Mouse (Mus musculus) neural tube, embryonic 11.5 days (tissue): ENCODE data around the gene Hmx2. TPM values are rescaled to one million over a fixed set of nuclear protein-coding genes. Genes with fewer than 3 reads are reported as not detected.

ENCODE experiments used
- ATAC-seq: fragments of 200-750 bp; cut with Nextera tagmentation; 2 replicates; pipeline ENCODE4 v1.8.0; 2017; ENCODE audit warnings: moderate number of reproducible peaks, mild to moderate bottlenecking, moderate TSS enrichment, moderate library complexity; ENCODE audit not compliant: insufficient read depth, low FRiP score, low TSS enrichment
- DNase-seq: peaks from one replicate; pipeline ENCODE4 v3.0.0-alpha.2; 2015; ENCODE audit warnings: low spot score
- H3K27ac ChIP-seq: fragments of 300-500 bp; sonication (generic); 2 replicates; pipeline ENCODE4 v1.5.1; 2014; ENCODE audit warnings: low read depth, mild to moderate bottlenecking, low read length
- H3K27me3 ChIP-seq: fragments of 300-500 bp; sonication (generic); 2 replicates; pipeline ENCODE4 v1.6.1; 2014; ENCODE audit warnings: mild to moderate bottlenecking, low read length, mixed read lengths; ENCODE audit not compliant: control insufficient read depth, insufficient read depth
- H3K36me3 ChIP-seq: fragments of 300-500 bp; sonication (generic); 2 replicates; pipeline ENCODE4 v1.6.1; 2014; ENCODE audit warnings: mild to moderate bottlenecking, low read length, moderate library complexity, mixed read lengths; ENCODE audit not compliant: control insufficient read depth, insufficient read depth
- H3K4me1 ChIP-seq: fragments of 300-500 bp; sonication (generic); 2 replicates; pipeline ENCODE4 v1.6.1; 2014; ENCODE audit warnings: low read length, mixed read lengths; ENCODE audit not compliant: control insufficient read depth, insufficient read depth
- H3K4me2 ChIP-seq: fragments of 300-500 bp; sonication (generic); 2 replicates; pipeline ENCODE4 v1.6.1; 2014; ENCODE audit warnings: low read depth, mild to moderate bottlenecking, moderate library complexity
- H3K4me3 ChIP-seq: fragments of 300-500 bp; sonication (generic); 2 replicates; pipeline ENCODE4 v1.5.1; 2014; ENCODE audit warnings: low read depth, low read length
- H3K9ac ChIP-seq: fragments of 300-500 bp; sonication (generic); 2 replicates; pipeline ENCODE4 v1.6.1; 2014; ENCODE audit warnings: mild to moderate bottlenecking, low read length
- H3K9me3 ChIP-seq: fragments of 300-500 bp; sonication (generic); 2 replicates; pipeline ENCODE4 v1.6.1; 2016; ENCODE audit warnings: low read length; ENCODE audit not compliant: control insufficient read depth
- WGBS: fragments of 180-500 bp; shearing (Covaris S2); extraction: QIAGEN DNeasy Blood & Tissue Kit; methylation state at CpG from one replicate; pipeline ENCODE4 v1.1.7; 2014; 5-methylcytosine and 5-hydroxymethylcytosine counted together
- polyA plus RNA-seq: library from polyadenylated mRNA; unstranded; fragments of >200 nt; fragmentation: Nextera tagmentation; extraction: Ambion mirVana; gene quantifications from 2 replicates; pipeline ENCODE4 v1.2.1, GENCODE M21; 2014

Hmx2 gene
- polyA plus RNA-seq, 1 experiment from 2014 or later, result 1.7 TPM

DNA sequence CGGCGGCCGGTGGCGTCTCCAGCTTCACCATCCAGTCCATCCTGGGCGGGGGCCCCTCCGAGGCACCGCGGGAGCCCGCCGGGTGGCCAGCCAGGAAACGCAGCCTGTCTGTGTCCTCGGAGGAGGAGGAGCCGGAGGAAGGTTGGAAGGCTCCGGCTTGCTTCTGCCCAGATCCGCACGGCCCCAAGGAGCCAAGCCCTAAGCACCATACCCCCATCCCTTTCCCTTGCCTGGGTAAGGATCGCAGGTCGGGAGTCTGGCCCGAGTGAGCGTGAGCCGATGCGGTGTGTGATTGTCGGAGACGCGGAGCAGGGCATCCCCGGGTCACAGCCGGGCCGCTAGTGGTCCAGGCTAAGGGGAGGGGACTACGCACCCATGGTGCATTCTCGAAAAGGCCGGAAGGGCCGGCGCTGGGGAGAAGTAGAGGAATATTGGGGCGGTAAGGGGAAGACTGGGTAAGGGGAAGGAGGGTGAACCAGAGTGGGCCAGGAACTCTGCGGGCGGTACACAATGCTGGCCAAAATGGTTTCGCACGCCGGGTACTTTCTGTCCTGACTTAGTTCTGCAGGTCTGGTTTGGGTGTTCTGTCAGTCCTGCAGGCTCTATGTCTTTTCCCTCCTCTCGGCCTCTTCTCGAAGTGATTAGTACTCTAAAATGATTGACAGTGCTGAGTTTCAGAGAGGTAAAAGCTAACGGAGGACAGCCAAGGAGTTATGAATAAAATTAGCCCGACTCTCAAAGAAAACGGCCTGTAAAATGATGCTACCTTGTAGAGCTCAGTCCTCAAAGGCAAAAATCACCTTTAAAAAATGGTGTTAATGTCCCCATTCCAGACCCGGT is 6.0 kb downstream of the Hmx2 start:
- H3K9ac ChIP-seq, result no peak overlapping the region; the same call in 1 of the 2 replicates
- under 1% methylated on average over 37 of the region's 45 CpGs for whole genome bisulfite sequencing
- H3K4me2 ChIP-seq, result peak overlapping the region; percentile 49
- H3K27me3 ChIP-seq, result peaks cover 92% of the 10 kb centered on the region
- DNase-seq, result peak; percentile 57
- peak; percentile 24 for ATAC-seq
- 0 out of 2 replicates have a peak overlapping the region, but pooled peaks have one; percentile 53 for H3K27ac ChIP-seq
- no peaks in the 10 kb centered on the region for H3K9me3 ChIP-seq
- H3K4me1 ChIP-seq, result peaks cover 11% of the 10 kb centered on the region
- peak overlapping the region; percentile 33 for H3K4me3 ChIP-seq
- H3K36me3 ChIP-seq, result no peaks in the 10 kb centered on the region

DNA sequence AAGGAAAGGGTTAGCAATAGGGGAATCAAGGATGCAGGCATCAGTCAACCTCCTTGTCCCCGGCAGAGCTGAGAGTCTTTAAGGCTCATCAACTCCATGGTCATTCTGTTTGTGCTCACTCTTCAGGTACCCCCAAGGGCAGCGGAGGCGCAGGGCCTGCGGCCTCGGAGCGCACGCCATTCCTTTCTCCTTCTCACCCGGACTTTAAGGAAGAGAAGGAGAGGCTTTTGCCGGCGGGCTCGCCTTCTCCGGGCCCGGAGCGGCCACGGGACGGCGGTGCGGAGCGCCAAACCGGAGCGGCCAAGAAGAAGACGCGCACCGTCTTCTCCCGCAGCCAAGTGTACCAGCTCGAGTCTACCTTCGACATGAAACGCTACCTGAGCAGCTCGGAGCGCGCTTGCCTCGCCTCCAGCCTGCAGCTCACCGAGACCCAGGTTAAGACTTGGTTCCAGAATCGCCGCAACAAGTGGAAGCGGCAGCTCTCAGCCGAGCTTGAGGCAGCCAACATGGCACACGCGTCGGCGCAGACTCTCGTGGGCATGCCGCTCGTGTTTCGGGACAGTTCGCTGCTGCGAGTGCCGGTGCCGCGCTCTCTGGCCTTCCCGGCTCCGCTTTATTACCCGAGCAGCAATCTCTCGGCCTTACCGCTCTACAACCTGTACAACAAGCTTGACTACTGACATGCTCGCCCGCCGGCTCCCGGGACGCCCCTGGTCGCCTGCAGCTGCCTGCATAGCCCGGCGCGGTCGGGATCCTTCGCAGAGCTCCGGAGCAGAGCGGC is 6.9 kb downstream of the Hmx2 start:
- no peaks in the 10 kb centered on the region for H3K9me3 ChIP-seq
- peak overlapping the region; percentile 17 for H3K4me3 ChIP-seq
- H3K4me2 ChIP-seq, result 0 out of 2 replicates have a peak overlapping the region, but pooled peaks have one; percentile 2
- no peaks in the 10 kb centered on the region for H3K36me3 ChIP-seq
- WGBS, result under 1% methylated on average over 68 of the region's 68 CpGs
- no peak for ATAC-seq
- DNase-seq, result peak; percentile 61
- H3K4me1 ChIP-seq, result peaks cover 11% of the 10 kb centered on the region
- no peak overlapping the region for H3K9ac ChIP-seq
- H3K27ac ChIP-seq, result no peak overlapping the region
- H3K27me3 ChIP-seq, result peaks cover 83% of the 10 kb centered on the region

DNA sequence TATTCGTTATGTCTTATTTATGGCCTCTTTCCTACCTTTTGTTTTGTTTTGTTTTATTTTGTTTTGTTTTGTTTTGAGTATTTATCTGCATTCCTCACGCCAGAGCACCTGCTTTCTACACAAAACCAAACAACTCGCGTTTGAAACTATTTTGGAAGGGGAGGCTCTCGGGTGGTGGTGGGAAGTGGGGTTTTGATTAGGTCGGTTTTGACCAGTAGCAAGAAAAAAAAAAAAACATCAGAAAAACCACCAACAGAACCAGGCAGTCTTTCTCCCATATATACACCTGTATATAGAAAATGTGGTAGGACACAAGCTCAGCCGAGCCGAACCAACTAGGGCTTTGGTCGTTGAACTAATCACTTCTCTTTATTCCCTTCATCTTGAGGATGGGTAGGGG is 7.5 kb downstream of the Hmx2 start:
- Histone ChIP-seq H3K27ac (no peak overlapping the region), H3K4me1 (peaks cover 12% of the 10 kb centered on the region), H3K27me3 (peaks cover 77% of the 10 kb centered on the region), H3K4me2 (no peak overlapping the region), H3K9me3 (no peaks in the 10 kb centered on the region), H3K36me3 (no peaks in the 10 kb centered on the region), H3K4me3 (peak overlapping the region; percentile 17; the same call in 1 of the 2 replicates), H3K9ac (no peak overlapping the region)
- ATAC-seq (no peak), DNase-seq (no peak)
- 1% methylated on average over 9 of the region's 9 CpGs for WGBS

DNA sequence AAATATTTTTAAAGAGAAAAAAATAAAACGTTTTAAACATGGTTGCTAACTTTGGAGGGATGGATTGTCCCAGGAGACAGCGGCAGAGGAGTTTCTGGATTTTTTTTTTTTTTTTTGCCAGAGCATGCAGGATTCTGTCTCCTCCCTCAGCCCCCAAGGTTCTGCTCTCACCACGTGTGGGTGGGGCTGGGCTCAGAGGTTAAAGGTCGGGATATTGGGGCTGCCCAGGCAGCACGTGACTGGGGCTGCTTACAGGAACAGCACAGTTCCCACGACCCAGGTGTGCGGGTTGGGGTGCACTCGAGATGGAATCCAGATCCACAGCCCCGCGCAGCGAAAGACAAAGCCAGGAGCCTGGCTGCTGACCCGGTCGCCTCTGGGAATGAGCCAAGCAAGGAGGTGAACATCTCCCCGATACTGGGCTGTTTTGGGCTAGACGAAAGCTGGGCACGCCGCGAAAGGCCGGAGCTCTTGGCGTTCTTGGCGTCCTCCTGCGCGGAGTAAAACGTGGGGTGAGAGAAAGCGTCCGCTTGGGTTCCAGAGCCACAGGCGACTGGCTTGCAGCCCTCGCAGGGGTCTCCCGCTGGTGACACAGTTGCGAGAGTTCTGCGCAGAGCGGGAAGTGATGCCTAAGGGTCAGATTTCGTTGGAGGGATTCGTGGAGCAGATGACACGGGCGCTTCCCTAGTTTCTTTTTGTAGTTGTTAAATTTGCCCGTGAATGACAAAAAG is 8.1 kb downstream of the Hmx2 start:
- ATAC-seq, result no peak
- no peak overlapping the region for H3K27ac ChIP-seq
- peak overlapping the region; percentile 15; the same call in 1 of the 2 replicates for H3K4me3 ChIP-seq
- H3K36me3 ChIP-seq, result no peaks in the 10 kb centered on the region
- peaks cover 71% of the 10 kb centered on the region for H3K27me3 ChIP-seq
- H3K9ac ChIP-seq, result 0 out of 2 replicates have a peak overlapping the region, but pooled peaks have one; percentile 20
- no peaks in the 10 kb centered on the region for H3K9me3 ChIP-seq
- H3K4me1 ChIP-seq, result peaks cover 16% of the 10 kb centered on the region
- H3K4me2 ChIP-seq, result peak overlapping the region; percentile 27
- peak; percentile 51 for DNase-seq
- under 1% methylated on average over 37 of the region's 37 CpGs for WGBS

DNA sequence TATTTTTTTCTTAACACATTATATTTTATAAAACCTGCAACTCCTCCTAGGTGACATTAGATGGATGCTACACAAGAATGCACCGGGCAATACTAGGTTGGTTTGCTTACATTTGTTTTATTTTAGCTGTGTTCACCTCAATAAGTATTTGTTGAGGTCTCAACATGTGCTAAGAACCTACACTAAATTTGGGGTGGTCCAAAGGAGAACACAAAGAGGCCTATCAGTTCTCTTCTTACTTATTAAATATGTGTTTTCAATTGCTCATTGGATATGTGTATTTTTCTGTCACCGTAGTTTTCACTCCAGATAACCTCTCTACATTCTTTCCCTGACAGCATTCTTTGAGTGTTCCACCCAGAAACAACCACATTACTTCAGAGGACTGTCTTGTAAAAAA is 9.2 kb downstream of the Hmx2 start:
- Histone ChIP-seq H3K4me1 (peaks cover 16% of the 10 kb centered on the region), H3K9me3 (no peaks in the 10 kb centered on the region), H3K27me3 (peaks cover 61% of the 10 kb centered on the region), H3K4me2 (no peak overlapping the region), H3K27ac (no peak overlapping the region), H3K4me3 (no peak overlapping the region), H3K36me3 (no peaks in the 10 kb centered on the region), H3K9ac (no peak overlapping the region)
- ATAC-seq, result no peak
- no peak for DNase-seq
- 32% methylated on average over 2 of the region's 2 CpGs for WGBS

DNA sequence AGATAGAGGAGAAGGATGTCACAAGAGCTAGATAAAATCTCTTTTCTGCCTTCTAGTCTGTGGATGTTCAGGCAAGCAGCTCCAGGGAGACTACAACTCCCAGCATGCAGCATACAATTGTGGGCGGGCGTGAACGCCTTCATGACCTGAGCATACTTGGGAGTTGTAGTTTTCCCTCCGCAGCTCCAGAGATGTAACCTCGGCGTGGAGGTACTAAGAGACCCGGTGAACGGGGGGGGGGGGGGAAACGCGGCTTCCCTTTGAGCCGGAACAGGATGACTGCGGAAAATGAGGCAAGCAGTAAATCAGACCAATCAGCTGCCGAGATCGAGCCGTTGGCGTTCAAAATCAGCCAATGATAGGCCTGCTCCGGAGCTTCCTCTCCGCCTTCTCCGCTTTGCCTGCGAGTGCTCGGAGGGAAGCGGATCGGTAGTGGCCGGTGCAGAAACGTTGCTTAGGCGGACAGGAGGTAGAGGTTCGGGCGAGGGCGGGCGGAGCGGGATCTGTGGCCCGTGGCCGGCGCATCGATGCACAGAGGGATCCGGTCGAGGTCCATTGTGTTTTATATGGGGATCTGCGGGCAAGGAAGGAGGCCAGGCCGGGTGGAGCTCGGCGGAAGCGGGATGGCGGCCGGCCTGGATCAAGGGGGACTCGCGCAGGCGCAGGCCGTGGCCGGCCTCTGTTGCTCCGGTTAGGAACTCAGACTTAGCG is 11.6 kb downstream of the Hmx2 start, which contains the start of gene Bub3:
Gene Bub3 (plus strand): TSS at position 237 of the 711 bp plus-strand sequence.
- H3K27ac ChIP-seq, result peak within 1 kb of the TSS; percentile 24
- H3K4me3 ChIP-seq, result peak within 1 kb of the TSS; percentile 80
- ATAC-seq (peak; percentile 88), DNase-seq (peak; percentile 93)
- peaks cover 37% of the 10 kb centered on the region for H3K27me3 ChIP-seq
- no peaks in the 10 kb centered on the region for H3K9me3 ChIP-seq
- under 1% methylated on average over 43 of the region's 51 CpGs for WGBS
- H3K4me2 ChIP-seq, result peak within 1 kb of the TSS; percentile 59
- H3K36me3 ChIP-seq, result 0 out of 2 replicates have a peak, but pooled peaks cover 3% of the 10 kb centered on the region
- peak within 1 kb of the TSS; percentile 89 for H3K9ac ChIP-seq
- peaks cover 11% of the 10 kb centered on the region for H3K4me1 ChIP-seq

DNA sequence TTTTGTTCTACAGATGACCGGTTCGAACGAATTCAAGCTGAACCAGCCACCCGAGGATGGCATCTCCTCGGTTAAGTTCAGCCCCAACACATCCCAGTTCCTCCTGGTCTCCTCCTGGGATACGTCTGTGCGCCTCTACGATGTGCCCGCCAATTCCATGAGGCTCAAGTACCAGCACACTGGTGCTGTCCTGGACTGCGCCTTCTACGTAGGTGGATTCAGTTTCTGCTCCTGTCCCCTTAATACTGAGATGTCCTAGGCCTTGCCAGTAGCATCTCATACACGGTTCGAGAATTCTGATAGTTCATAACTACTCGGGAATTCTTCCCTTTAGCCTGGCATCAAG is 12.1 kb downstream of the Hmx2 start:
- Histone ChIP-seq H3K4me2 (peak overlapping the region; percentile 59), H3K4me1 (peaks cover 7% of the 10 kb centered on the region), H3K36me3 (0 out of 2 replicates have a peak, but pooled peaks cover 3% of the 10 kb centered on the region), H3K9me3 (no peaks in the 10 kb centered on the region), H3K9ac (peak overlapping the region; percentile 89), H3K4me3 (peak overlapping the region; percentile 80), H3K27me3 (peaks cover 31% of the 10 kb centered on the region), H3K27ac (peak overlapping the region; percentile 24)
- DNase-seq (no peak), ATAC-seq (peak; percentile 35)
- under 1% methylated on average over 14 of the region's 14 CpGs for WGBS

DNA sequence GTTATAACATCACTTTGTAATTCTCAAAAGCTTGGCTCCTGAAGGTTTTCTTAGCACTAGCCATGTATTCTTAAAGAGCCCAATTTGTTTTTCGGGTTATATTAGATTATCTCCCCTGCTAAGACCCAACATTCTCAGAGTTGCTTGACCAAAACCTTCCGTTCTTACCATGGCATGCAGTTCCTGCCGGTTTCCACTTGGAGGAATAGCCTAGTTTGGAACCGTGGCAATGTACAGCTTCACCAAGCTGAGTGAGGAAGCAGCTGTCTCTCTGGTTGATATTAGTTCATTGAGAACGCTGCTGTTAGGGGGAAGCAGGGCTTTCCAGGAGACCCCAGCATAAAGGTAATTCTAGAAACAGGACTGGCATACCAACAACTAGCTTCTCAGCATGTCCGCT is 26.7 kb downstream of the Hmx2 start:
- H3K9me3 ChIP-seq, result no peaks in the 10 kb centered on the region
- no peak overlapping the region for H3K4me2 ChIP-seq
- H3K4me3 ChIP-seq, result no peak overlapping the region
- H3K27ac ChIP-seq, result no peak overlapping the region
- ATAC-seq, result no peak
- 82% methylated on average over 6 of the region's 6 CpGs for WGBS
- peaks cover 12% of the 10 kb centered on the region for H3K36me3 ChIP-seq
- no peak overlapping the region for H3K9ac ChIP-seq
- H3K27me3 ChIP-seq, result no peaks in the 10 kb centered on the region
- DNase-seq, result no peak
- no peaks in the 10 kb centered on the region for H3K4me1 ChIP-seq
